Mouse (Mus musculus): ENCODE results near the gene Ppfia1. TPM values are rescaled to one million over a fixed set of nuclear protein-coding genes. Genes with fewer than 3 reads are reported as not detected.

The Ppfia1 gene
- polyA plus RNA-seq, 1 experiment from 2014 or later: 32.1 TPM

DNA sequence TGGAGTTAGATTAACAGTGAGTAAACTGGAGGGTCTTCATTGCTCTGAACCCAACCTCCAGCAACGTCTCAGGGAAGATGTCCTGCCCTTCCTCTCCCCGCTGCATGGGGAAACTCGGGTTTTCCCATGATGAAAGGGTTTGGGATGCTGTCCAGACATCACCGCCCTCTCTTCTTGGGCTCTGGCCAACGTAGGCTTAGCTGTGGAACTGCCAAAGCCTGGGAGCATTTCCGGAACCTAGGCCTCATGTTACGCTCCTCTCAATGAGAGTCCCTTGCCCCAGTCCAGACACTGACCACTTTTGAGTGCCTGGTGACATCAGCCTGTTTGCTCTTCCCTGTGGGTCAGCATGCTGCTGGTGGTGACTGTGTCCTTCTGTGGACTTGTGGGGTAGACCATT, 15.9 kb upstream of the Ppfia1 start:
- 81% methylated on average over 7 of the region's 7 CpGs for WGBS
- H3K27me3 ChIP-seq: peaks cover 8% of the 10 kb centered on the region; the same call in 1 of the 2 replicates
- H3K9ac ChIP-seq (replicated peaks): no peak overlapping the region
- no peak overlapping the region for H3K4me3 ChIP-seq (replicated peaks)
- H3K36me3 ChIP-seq: no peaks in the 10 kb centered on the region
- H3K4me2 ChIP-seq (replicated peaks): no peak overlapping the region
- no peaks in the 10 kb centered on the region for H3K9me3 ChIP-seq
- no peaks in the 10 kb centered on the region for H3K4me1 ChIP-seq (replicated peaks)
- ATAC-seq: no peak
- no peak overlapping the region for H3K27ac ChIP-seq

- ATAC-seq: no peak
- Histone ChIP-seq H3K9me3 (no peaks in the 10 kb centered on the region), H3K36me3 (no peaks in the 10 kb centered on the region), H3K4me2 (replicated peaks) (no peak overlapping the region), H3K4me1 (replicated peaks) (no peaks in the 10 kb centered on the region), H3K9ac (replicated peaks) (no peak overlapping the region), H3K27ac (no peak overlapping the region), H3K27me3 (peaks cover 18% of the 10 kb centered on the region), H3K4me3 (replicated peaks) (no peak overlapping the region)
Observed at GRCm38 (mm10) chr7:144568091-144568490, 14.6 kb upstream of the Ppfia1 start.

GRCm38 (mm10) chr7:144566921-144567682, 13.6 kb upstream of the Ppfia1 start:
- H3K27me3 ChIP-seq: peaks cover 18% of the 10 kb centered on the region
- 75% methylated on average over 3 of the region's 3 CpGs for WGBS
- ATAC-seq: no peak

DNA sequence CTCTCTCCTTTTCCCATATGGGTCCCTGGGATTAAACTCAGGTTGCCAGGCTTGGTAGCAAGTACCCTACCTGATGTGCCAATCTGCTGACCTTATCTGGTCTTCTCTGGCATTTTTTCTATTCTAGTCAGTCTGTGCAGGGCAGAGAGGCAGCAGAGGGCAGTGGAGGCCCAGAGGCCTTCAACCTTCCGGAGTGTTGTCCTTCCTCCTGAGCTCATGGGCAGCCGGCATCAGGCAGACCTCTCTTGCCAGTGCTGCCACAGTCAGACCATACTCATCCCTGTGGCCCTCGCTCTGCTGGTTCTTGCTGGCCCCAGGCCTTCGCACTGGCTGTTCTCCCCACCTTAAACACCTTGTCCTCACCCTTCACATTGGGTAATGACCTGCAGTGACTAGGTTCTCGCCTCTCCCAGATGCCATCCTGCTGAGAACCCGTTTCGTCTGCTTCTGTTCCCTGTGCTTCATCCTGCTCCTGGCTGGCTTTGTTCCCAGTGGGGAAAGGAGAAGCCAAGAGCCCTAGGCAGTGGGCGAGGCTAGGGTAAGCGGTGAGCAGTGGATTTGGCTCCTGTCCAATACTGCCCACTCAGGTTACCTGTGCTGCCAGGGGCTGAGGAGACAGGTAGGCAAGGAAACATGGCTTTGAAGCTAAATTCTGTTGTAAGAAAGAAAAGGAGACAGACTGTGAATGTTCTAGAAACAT, 10.1 kb upstream of the Ppfia1 start:
- peaks cover 26% of the 10 kb centered on the region for H3K27me3 ChIP-seq
- WGBS: 70% methylated on average over 9 of the region's 9 CpGs
- H3K4me2 ChIP-seq (replicated peaks): no peak overlapping the region
- no peak overlapping the region for H3K9ac ChIP-seq (replicated peaks)
- no peak overlapping the region for H3K27ac ChIP-seq
- H3K4me3 ChIP-seq (replicated peaks): no peak overlapping the region
- H3K36me3 ChIP-seq: no peaks in the 10 kb centered on the region
- H3K9me3 ChIP-seq: no peaks in the 10 kb centered on the region
- no peaks in the 10 kb centered on the region for H3K4me1 ChIP-seq (replicated peaks)
- no peak for ATAC-seq

More at GRCm38 (mm10) chr7:144566921-144567682, 13.6 kb upstream of the Ppfia1 start:
- Histone ChIP-seq H3K4me3 (replicated peaks) (no peak overlapping the region), H3K27ac (no peak overlapping the region), H3K36me3 (no peaks in the 10 kb centered on the region), H3K9ac (replicated peaks) (no peak overlapping the region), H3K9me3 (no peaks in the 10 kb centered on the region), H3K4me1 (replicated peaks) (no peaks in the 10 kb centered on the region), H3K4me2 (replicated peaks) (no peak overlapping the region)

DNA sequence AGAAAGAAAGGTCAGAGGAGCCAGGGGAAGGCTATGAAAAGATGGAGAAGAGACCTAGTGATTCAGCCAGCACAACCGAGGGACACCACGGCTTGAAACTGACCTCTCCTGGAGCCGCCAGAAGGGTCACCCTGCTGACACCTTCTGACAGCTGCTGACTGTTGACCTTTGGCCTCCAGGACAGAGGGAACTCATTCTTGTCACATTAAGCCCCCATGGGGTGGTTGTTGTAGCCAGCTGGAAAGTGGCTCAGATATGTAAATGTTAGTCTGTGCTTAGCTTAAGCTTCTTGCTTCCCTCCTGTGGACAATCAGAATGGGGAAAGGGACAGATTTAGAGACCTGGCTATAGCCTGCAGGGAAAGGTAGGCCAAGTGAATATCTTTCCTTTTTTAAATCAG, 8.5 kb upstream of the Ppfia1 start:
- WGBS: 0% methylated on average over 3 of the region's 3 CpGs
- H3K4me3 ChIP-seq (replicated peaks): no peak overlapping the region
- no peaks in the 10 kb centered on the region for H3K9me3 ChIP-seq
- peaks cover 26% of the 10 kb centered on the region for H3K27me3 ChIP-seq
- no peak for ATAC-seq
- no peaks in the 10 kb centered on the region for H3K4me1 ChIP-seq (replicated peaks)
- H3K36me3 ChIP-seq: no peaks in the 10 kb centered on the region
- H3K4me2 ChIP-seq (replicated peaks): no peak overlapping the region
- no peak overlapping the region for H3K27ac ChIP-seq
- no peak overlapping the region for H3K9ac ChIP-seq (replicated peaks)

DNA sequence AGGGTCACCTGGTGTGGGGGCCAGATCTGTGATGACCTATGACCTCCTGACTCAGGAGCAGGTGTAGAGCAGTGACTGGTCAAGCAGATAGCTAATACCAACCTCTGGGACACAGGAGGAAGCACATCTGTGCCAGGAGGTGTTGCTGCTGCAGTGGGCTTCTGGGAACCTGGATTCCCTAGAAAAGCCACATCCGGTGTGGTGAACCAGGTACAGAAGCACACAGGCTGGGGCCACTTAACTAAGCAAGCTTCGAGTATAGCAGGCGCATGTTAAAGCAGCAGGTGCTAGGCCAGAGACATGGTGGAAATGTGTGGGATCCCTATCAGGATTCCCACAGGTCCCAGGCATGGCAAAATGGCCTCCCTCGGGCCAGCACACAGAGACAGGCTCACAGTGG, 7.1 kb upstream of the Ppfia1 start:
- no peak for ATAC-seq
- Histone ChIP-seq H3K27me3 (peaks cover 26% of the 10 kb centered on the region), H3K4me3 (replicated peaks) (no peak overlapping the region), H3K27ac (no peak overlapping the region), H3K9me3 (no peaks in the 10 kb centered on the region), H3K4me2 (replicated peaks) (no peak overlapping the region), H3K9ac (replicated peaks) (no peak overlapping the region), H3K36me3 (no peaks in the 10 kb centered on the region), H3K4me1 (replicated peaks) (no peaks in the 10 kb centered on the region)
- WGBS: 88% methylated on average over 4 of the region's 4 CpGs

- Histone ChIP-seq H3K4me2 (replicated peaks) (no peak overlapping the region), H3K27ac (no peak overlapping the region), H3K4me1 (replicated peaks) (0 out of 2 replicates have a peak, but pooled peaks cover 4% of the 10 kb centered on the region), H3K27me3 (peaks cover 21% of the 10 kb centered on the region), H3K36me3 (no peaks in the 10 kb centered on the region), H3K9me3 (no peaks in the 10 kb centered on the region), H3K9ac (replicated peaks) (no peak overlapping the region), H3K4me3 (replicated peaks) (no peak overlapping the region)
- WGBS: 53% methylated on average over 6 of the region's 6 CpGs
- ATAC-seq: no peak
Observed at GRCm38 (mm10) chr7:144558552-144558951, 5.0 kb upstream of the Ppfia1 start.

DNA sequence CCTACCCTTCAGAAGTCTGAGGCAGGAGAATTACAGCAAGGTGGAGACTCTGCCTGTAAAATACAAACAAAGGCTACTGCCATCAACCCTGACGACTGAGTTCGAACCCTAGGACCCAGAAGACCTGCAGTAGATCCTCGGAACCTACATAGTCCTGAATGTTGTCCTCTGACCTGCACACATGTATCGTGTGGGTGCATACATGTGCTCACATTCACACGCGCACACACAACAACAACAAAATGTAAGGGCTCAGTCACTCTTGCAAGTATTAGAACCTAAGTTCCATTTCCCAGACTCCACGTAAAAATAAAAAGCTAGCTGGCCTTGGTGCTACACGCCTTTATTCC, 569 bp upstream of the Ppfia1 start:
- Histone ChIP-seq H3K27me3 (peaks cover 9% of the 10 kb centered on the region), H3K27ac (peak overlapping the region; percentile 61), H3K4me3 (replicated peaks) (peak overlapping the region; percentile 94), H3K9ac (replicated peaks) (peak overlapping the region; percentile 98), H3K4me2 (replicated peaks) (peak overlapping the region; percentile 88), H3K36me3 (peaks cover 27% of the 10 kb centered on the region), H3K9me3 (no peaks in the 10 kb centered on the region), H3K4me1 (replicated peaks) (peaks cover 34% of the 10 kb centered on the region)
- 28% methylated on average over 8 of the region's 8 CpGs for WGBS
- peak; percentile 78; the same call in 1 of the 2 replicates for ATAC-seq

DNA sequence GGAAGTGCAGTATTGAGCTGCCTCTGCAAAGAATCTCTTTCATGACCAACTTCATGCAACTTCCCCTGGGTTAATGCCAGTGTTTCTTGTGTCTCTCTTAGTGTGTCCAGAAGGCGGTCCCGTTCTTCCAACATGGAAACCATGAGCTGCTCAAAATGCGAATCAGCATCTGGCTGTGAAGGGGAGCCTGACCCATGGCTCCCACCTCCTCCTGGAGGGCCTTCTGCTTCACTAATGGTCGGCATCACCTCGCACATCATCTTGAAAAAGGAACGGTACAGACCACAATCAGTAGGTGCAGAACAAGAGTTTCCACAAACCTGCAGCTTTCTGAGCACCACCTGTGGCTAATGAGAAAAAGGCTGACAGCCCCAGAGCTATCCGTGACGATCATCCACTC, 1.3 kb downstream of the Ppfia1 start:
- peaks cover 9% of the 10 kb centered on the region for H3K27me3 ChIP-seq
- H3K36me3 ChIP-seq: peaks cover 35% of the 10 kb centered on the region
- H3K9me3 ChIP-seq: no peaks in the 10 kb centered on the region
- peak overlapping the region; percentile 94 for H3K4me3 ChIP-seq (replicated peaks)
- ATAC-seq: no peak
- peak overlapping the region; percentile 98 for H3K9ac ChIP-seq (replicated peaks)
- H3K27ac ChIP-seq: no peak overlapping the region
- WGBS: 89% methylated on average over 8 of the region's 8 CpGs
- peak overlapping the region; percentile 88 for H3K4me2 ChIP-seq (replicated peaks)
- peaks cover 34% of the 10 kb centered on the region for H3K4me1 ChIP-seq (replicated peaks)

DNA sequence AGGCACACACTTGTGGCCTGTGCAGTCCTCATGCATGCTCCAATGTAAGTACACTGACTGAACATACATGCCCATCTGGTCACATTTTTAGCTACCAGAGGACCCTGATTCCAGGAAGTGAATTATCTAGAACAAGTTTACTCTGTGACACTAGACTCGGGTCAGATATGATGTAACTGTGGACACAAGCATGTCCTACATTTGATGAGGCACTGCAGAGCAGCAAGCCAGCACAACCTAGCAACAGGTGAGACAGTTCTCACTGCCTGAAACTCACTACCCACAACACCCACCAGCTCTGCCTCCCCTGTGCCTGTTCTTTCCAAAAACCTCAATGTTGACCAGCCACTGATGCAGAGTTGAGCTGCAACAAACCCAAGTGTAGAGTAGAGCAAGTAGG, 2.7 kb downstream of the Ppfia1 start:
- peaks cover 42% of the 10 kb centered on the region for H3K36me3 ChIP-seq
- H3K27ac ChIP-seq: no peak overlapping the region
- H3K4me3 ChIP-seq (replicated peaks): no peak overlapping the region
- H3K4me2 ChIP-seq (replicated peaks): no peak overlapping the region
- WGBS: 97% methylated on average over 1 of the region's 1 CpGs
- peaks cover 8% of the 10 kb centered on the region for H3K27me3 ChIP-seq
- no peak for ATAC-seq
- no peaks in the 10 kb centered on the region for H3K9me3 ChIP-seq
- H3K4me1 ChIP-seq (replicated peaks): peaks cover 37% of the 10 kb centered on the region
- no peak overlapping the region for H3K9ac ChIP-seq (replicated peaks)

GRCm38 (mm10) chr7:144549904-144550566, 3.5 kb downstream of the Ppfia1 start:
- Histone ChIP-seq H3K27me3 (peaks cover under 1% of the 10 kb centered on the region; the same call in 1 of the 2 replicates), H3K36me3 (peaks cover 42% of the 10 kb centered on the region), H3K9me3 (no peaks in the 10 kb centered on the region), H3K4me1 (replicated peaks) (peaks cover 44% of the 10 kb centered on the region), H3K4me3 (replicated peaks) (no peak overlapping the region), H3K27ac (no peak overlapping the region), H3K9ac (replicated peaks) (no peak overlapping the region), H3K4me2 (replicated peaks) (no peak overlapping the region)
- no peak for ATAC-seq
- 98% methylated on average over 2 of the region's 2 CpGs for WGBS

- Histone ChIP-seq H3K4me3 (replicated peaks) (no peak overlapping the region), H3K27ac (no peak overlapping the region), H3K4me1 (replicated peaks) (peaks cover 11% of the 10 kb centered on the region), H3K9me3 (no peaks in the 10 kb centered on the region), H3K9ac (replicated peaks) (no peak overlapping the region), H3K4me2 (replicated peaks) (no peak overlapping the region), H3K36me3 (peaks cover 26% of the 10 kb centered on the region), H3K27me3 (no peaks in the 10 kb centered on the region)
- WGBS: 92% methylated on average over 3 of the region's 3 CpGs
- no peak for ATAC-seq
Observed at GRCm38 (mm10) chr7:144545231-144545630, 8.3 kb downstream of the Ppfia1 start.
